Comparison of ENCODE assay signal across 7 mouse cellular contexts in the genomic region with DNA sequence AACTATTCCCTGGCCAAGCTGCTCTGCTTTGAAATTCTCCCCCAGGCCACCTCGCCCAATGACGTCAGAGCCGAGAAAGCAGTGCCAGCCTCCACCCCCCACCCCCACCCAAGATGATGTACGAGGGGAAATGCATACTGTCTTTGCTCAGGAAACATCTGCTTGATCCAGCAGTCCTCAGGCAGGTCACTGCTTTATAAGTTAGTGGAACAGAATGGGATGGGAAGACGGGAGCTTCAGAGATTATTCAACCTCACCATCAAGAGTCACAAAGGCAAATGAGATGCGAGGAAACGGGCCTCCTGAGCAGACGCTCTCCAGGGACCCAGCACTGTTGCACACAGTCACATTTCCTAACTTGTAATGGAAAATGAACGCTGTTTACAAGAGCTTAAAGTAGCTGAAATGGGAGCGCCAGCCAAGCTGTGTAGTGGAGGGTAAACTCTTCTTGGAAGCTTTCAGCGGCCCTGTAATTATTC. TPM values are rescaled to one million over a fixed set of nuclear protein-coding genes. Genes with fewer than 3 reads are reported as not detected.
DNase-seq lines count a peak whose midpoint lies in the region; ATAC-seq lines count a peak whose summit lies in the region.

No protein-coding gene starts in this region.

- 34% methylated on average over 11 of the region's 11 CpGs for WGBS in embryonic facial prominence, embryonic 12.5 days
- WGBS in heart, embryonic 15.5 days: 20% methylated on average over 11 of the region's 11 CpGs
- 29% methylated on average over 11 of the region's 11 CpGs for WGBS in neural tube, embryonic 13.5 days

- no peak for ATAC-seq in embryonic facial prominence, embryonic 12.5 days (ENCODE audit: insufficient number of reproducible peaks, insufficient read depth, low FRiP score, low TSS enrichment)
- ATAC-seq in heart, embryonic 15.5 days (replicated peaks; ENCODE audit: insufficient number of reproducible peaks, insufficient read depth, low FRiP score, low read depth): 0 out of 2 replicates have a peak, but pooled peaks have one; percentile 41
- ATAC-seq in neural tube, embryonic 13.5 days (ENCODE audit: low read depth): no peak

- H3K27ac ChIP-seq in embryonic facial prominence, embryonic 12.5 days: 0 out of 2 replicates have a peak overlapping the region, but pooled peaks have one; percentile 17
- H3K27ac ChIP-seq in heart, embryonic 15.5 days: peak overlapping the region; percentile 23
- H3K27ac ChIP-seq in neural tube, embryonic 13.5 days (replicated peaks): 0 out of 2 replicates have a peak overlapping the region, but pooled peaks have one; percentile 23

- peaks cover 12% of the 10 kb centered on the region for H3K4me1 ChIP-seq in embryonic facial prominence, embryonic 12.5 days
- H3K4me1 ChIP-seq in heart, embryonic 15.5 days (replicated peaks): peaks cover 18% of the 10 kb centered on the region
- peaks cover 15% of the 10 kb centered on the region for H3K4me1 ChIP-seq in neural tube, embryonic 13.5 days (replicated peaks)

- DNase-seq in adrenal gland, postnatal 25 days: peak; percentile 42
- DNase-seq in kidney, postnatal 36 days: peak; percentile 68 to 72
- DNase-seq in thymus, postnatal 25 days: no peak
- no peak for DNase-seq in layer of hippocampus, postnatal 25 days (ENCODE audit: extremely low spot score in 1 of 2, low spot score in 1 of 2)

- no peaks in the 10 kb centered on the region for H3K36me3 ChIP-seq in embryonic facial prominence, embryonic 12.5 days
- no peaks in the 10 kb centered on the region for H3K36me3 ChIP-seq in heart, embryonic 15.5 days
- H3K36me3 ChIP-seq in neural tube, embryonic 13.5 days: no peaks in the 10 kb centered on the region

- H3K4me2 ChIP-seq in embryonic facial prominence, embryonic 12.5 days (replicated peaks): peak overlapping the region; percentile 25; the same call in 1 of the 2 replicates
- H3K4me2 ChIP-seq in heart, embryonic 15.5 days: peak overlapping the region; percentile 39
- peak overlapping the region; percentile 29 for H3K4me2 ChIP-seq in neural tube, embryonic 13.5 days

- no peaks in the 10 kb centered on the region for H3K27me3 ChIP-seq in embryonic facial prominence, embryonic 12.5 days
- no peaks in the 10 kb centered on the region for H3K27me3 ChIP-seq in heart, embryonic 15.5 days
- no peaks in the 10 kb centered on the region for H3K27me3 ChIP-seq in neural tube, embryonic 13.5 days

- no peak overlapping the region for H3K9ac ChIP-seq in embryonic facial prominence, embryonic 12.5 days
- H3K9ac ChIP-seq in heart, embryonic 15.5 days: no peak overlapping the region
- H3K9ac ChIP-seq in neural tube, embryonic 13.5 days: no peak overlapping the region

- no peaks in the 10 kb centered on the region for H3K9me3 ChIP-seq in embryonic facial prominence, embryonic 12.5 days
- no peaks in the 10 kb centered on the region for H3K9me3 ChIP-seq in heart, embryonic 15.5 days (replicated peaks)
- no peaks in the 10 kb centered on the region for H3K9me3 ChIP-seq in neural tube, embryonic 13.5 days

- no peak overlapping the region for H3K4me3 ChIP-seq in embryonic facial prominence, embryonic 12.5 days
- no peak overlapping the region for H3K4me3 ChIP-seq in heart, embryonic 15.5 days
- no peak overlapping the region for H3K4me3 ChIP-seq in neural tube, embryonic 13.5 days

RNA-seq across cellular contexts. Expression of gene Pctp, which starts 24.3 kb away (rescaled TPM):
- 7.9 and 9.9 TPM in 2 replicates for total RNA-seq in adrenal gland, postnatal 25 days (2021)
- polyA plus RNA-seq in embryonic facial prominence, embryonic 12.5 days (2016; fragmentation: Nextera tagmentation; extraction: Ambion mirVana): 7.5 and 7.7 TPM in 2 replicates
- polyA plus RNA-seq in heart, embryonic 15.5 days (2015; fragmentation: Nextera tagmentation; extraction: Ambion mirVana): 7.0 and 8.3 TPM in 2 replicates
- 2.7 and 3.5 TPM in 2 replicates for polyA plus RNA-seq in neural tube, embryonic 13.5 days (2015; fragmentation: Nextera tagmentation; extraction: Ambion mirVana)
- total RNA-seq in layer of hippocampus, postnatal 25 days (2021): 1 to 10 TPM in 1 of 2 experiments, under 1 TPM in 1; 0.94 to 1.3 TPM

RNA-seq across cellular contexts. Expression of gene Tmem100, which starts 51.8 kb away (rescaled TPM):
- 2.0 and 2.8 TPM in 2 replicates for total RNA-seq in adrenal gland, postnatal 25 days (2021)
- polyA plus RNA-seq in embryonic facial prominence, embryonic 12.5 days (2016; fragmentation: Nextera tagmentation; extraction: Ambion mirVana): 25.9 and 27.5 TPM in 2 replicates
- polyA plus RNA-seq in heart, embryonic 15.5 days (2015; fragmentation: Nextera tagmentation; extraction: Ambion mirVana): 13.7 and 14.1 TPM in 2 replicates
- polyA plus RNA-seq in neural tube, embryonic 13.5 days (2015; fragmentation: Nextera tagmentation; extraction: Ambion mirVana): 14.2 and 18.2 TPM in 2 replicates
- total RNA-seq in layer of hippocampus, postnatal 25 days (2021): 10 to 100 TPM; 18.1 to 20.6 TPM

Comparison
In these comparisons a context has a peak if more than half of its experiments do, and no peak if none do; other contexts are left out.
1. DNase-seq: peak in adrenal gland, postnatal 25 days (single experiment) and kidney, postnatal 36 days (2 of 2); none in thymus, postnatal 25 days (single experiment) and layer of hippocampus, postnatal 25 days (0 of 2).
2. Peak in every context shown above with its lines, with median percentiles within 50 percentile points of each other: H3K27ac ChIP-seq and H3K4me2 ChIP-seq.